Mouse (Mus musculus): ENCODE data around the gene Tnfaip8l1. TPM values are rescaled to one million over a fixed set of nuclear protein-coding genes. Genes with fewer than 3 reads are reported as not detected.

Gene Tnfaip8l1
- polyA plus RNA-seq, 1 experiment from 2014 or later, result 9.1 TPM

- no peak overlapping the region for H3K4me2 ChIP-seq
- no peaks in the 10 kb centered on the region for H3K9me3 ChIP-seq
- no peaks in the 10 kb centered on the region for H3K4me1 ChIP-seq (replicated peaks)
- H3K9ac ChIP-seq, result no peak overlapping the region
- no peak for ATAC-seq (ENCODE audit: low read depth)
- H3K4me3 ChIP-seq, result no peak overlapping the region
- WGBS, result 92% methylated on average over 12 of the region's 12 CpGs
- peaks cover 100% of the 10 kb centered on the region for H3K36me3 ChIP-seq
- no peaks in the 10 kb centered on the region for H3K27me3 ChIP-seq
- no peak overlapping the region for H3K27ac ChIP-seq (replicated peaks)
These were observed 32.1 kb downstream of the Tnfaip8l1 start for GRCm38 (mm10) chr17:56194357-56194756.

DNA sequence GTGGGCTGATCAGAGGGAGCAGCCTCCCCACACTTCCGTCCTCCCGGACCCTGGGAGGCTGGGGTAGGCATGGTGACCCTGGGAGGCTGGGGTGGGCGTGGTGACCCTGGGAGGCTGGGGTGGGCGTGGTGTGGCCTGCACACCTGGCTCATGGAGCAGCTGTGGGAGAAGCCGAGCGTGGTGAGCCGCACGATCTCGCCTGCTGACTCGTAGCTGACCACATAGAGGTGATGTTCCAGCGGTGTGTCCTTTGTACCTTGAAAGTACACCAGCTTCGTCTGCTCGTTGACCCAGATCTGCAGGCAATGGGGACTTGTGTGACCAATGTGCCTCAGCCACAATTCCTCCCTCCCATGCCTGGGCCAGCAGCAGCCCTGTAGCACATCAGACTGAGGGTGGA is 32.5 kb downstream of the Tnfaip8l1 start:
- Histone ChIP-seq H3K4me1 (replicated peaks) (no peaks in the 10 kb centered on the region), H3K9me3 (no peaks in the 10 kb centered on the region), H3K9ac (no peak overlapping the region), H3K36me3 (peaks cover 100% of the 10 kb centered on the region), H3K27me3 (no peaks in the 10 kb centered on the region), H3K4me2 (no peak overlapping the region), H3K27ac (replicated peaks) (no peak overlapping the region), H3K4me3 (no peak overlapping the region)
- 94% methylated on average over 13 of the region's 13 CpGs for WGBS
- no peak for ATAC-seq (ENCODE audit: low read depth)

DNA sequence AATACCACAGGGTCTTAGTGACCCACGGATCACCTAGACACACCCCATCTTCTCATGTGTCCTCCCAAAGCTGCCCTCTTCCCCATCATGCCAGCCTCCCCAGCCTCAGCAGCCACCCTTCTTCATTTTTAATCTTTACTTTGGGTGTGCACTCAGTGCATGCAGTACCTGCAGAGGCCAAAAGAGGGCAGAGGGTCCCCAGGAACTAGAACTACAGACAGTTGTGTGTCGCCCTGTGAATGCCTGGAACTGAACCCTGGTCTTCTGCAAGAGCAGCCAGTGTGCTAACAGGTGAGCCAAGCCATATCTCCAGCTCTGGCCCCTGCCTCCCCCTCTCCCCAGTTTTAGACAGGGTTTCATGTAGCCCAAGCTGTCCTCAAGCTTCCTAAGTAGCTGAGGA is 34.6 kb downstream of the Tnfaip8l1 start:
- WGBS, result 58% methylated on average over 2 of the region's 2 CpGs
- Histone ChIP-seq H3K36me3 (peaks cover 97% of the 10 kb centered on the region), H3K27ac (replicated peaks) (no peak overlapping the region), H3K27me3 (no peaks in the 10 kb centered on the region), H3K9me3 (no peaks in the 10 kb centered on the region), H3K4me2 (no peak overlapping the region), H3K4me1 (replicated peaks) (no peaks in the 10 kb centered on the region), H3K9ac (no peak overlapping the region), H3K4me3 (no peak overlapping the region)
- no peak for ATAC-seq (ENCODE audit: low read depth)

DNA sequence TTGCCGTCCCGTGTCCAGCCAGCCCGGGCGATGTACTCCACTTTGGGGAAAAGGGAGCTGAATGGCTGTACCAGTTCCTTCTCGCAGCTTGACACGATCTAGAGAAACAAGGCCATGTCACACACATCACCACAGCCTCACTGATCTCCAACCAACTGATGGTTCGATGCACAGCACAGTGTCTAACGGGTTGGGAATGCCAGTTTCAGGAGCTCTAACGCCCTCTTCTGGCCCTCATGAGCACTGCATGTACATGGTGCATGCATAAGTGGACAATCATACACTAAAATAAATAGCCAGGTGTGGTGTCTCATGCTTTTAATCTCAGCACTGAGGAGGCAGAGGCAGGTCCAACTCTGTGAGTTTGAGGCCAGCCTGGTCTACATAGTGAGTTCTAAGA is 38.3 kb downstream of the Tnfaip8l1 start:
- peaks cover 97% of the 10 kb centered on the region for H3K36me3 ChIP-seq
- no peak overlapping the region for H3K27ac ChIP-seq (replicated peaks)
- ATAC-seq (ENCODE audit: low read depth), result no peak
- H3K9me3 ChIP-seq, result no peaks in the 10 kb centered on the region
- no peaks in the 10 kb centered on the region for H3K4me1 ChIP-seq (replicated peaks)
- H3K4me2 ChIP-seq, result no peak overlapping the region
- no peaks in the 10 kb centered on the region for H3K27me3 ChIP-seq
- H3K4me3 ChIP-seq, result no peak overlapping the region
- 86% methylated on average over 9 of the region's 9 CpGs for WGBS
- no peak overlapping the region for H3K9ac ChIP-seq

DNA sequence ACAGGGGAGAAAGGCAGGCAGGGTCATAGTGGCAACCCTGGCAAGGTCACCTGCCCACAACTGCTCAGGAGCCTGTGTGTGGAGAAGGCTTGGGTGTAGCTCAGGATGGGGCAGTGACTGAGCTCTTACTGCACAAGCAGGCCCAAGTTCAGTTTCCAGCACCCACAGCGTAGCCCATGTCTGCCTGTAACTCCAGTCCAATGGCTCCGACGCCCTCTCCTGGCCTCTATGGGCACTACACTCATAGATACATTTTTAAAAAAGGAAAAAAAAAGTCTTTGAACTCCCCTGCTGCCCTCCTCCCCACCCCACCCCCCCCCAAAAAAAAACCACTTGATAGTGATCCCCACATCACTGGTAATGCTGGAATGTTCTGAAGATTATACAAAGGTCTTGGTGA is 39.4 kb downstream of the Tnfaip8l1 start:
- Histone ChIP-seq H3K36me3 (peaks cover 97% of the 10 kb centered on the region), H3K4me1 (replicated peaks) (no peaks in the 10 kb centered on the region), H3K4me2 (no peak overlapping the region), H3K4me3 (no peak overlapping the region), H3K9ac (no peak overlapping the region), H3K9me3 (no peaks in the 10 kb centered on the region), H3K27me3 (no peaks in the 10 kb centered on the region), H3K27ac (replicated peaks) (no peak overlapping the region)
- WGBS, result 69% methylated on average over 3 of the region's 3 CpGs
- ATAC-seq (ENCODE audit: low read depth), result no peak

GRCm38 (mm10) chr17:56202476-56202875 is 40.2 kb downstream of the Tnfaip8l1 start:
- Histone ChIP-seq H3K9me3 (no peaks in the 10 kb centered on the region), H3K27me3 (no peaks in the 10 kb centered on the region), H3K4me1 (replicated peaks) (no peaks in the 10 kb centered on the region), H3K4me2 (no peak overlapping the region), H3K9ac (no peak overlapping the region), H3K4me3 (no peak overlapping the region), H3K27ac (replicated peaks) (no peak overlapping the region), H3K36me3 (peaks cover 97% of the 10 kb centered on the region)
- 92% methylated on average over 8 of the region's 8 CpGs for WGBS
- no peak for ATAC-seq (ENCODE audit: low read depth)

DNA sequence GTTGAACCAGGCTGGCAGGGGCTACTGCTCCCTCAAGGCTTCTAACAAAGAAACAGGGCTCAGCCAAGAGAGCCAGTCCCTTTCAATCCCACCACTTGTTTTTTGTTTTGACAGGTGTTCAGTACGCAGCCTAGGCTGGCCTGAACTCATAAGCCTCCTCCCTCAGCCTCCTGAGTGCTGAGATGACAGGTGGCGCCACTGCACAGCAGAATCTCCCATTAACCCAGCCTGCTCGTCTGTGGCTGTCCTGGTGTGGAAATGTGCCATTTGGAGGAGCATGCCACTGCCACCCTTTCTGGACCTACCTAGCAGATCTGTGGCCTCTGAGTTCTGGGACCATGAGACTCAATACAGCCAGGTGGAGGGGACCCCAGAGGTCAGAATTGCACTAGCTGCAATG is 41.5 kb downstream of the Tnfaip8l1 start:
- WGBS, result 61% methylated on average over 3 of the region's 3 CpGs
- no peak overlapping the region for H3K4me3 ChIP-seq
- no peak overlapping the region for H3K4me2 ChIP-seq
- no peak for ATAC-seq (ENCODE audit: low read depth)
- peaks cover 97% of the 10 kb centered on the region for H3K36me3 ChIP-seq
- H3K9ac ChIP-seq, result no peak overlapping the region
- H3K27ac ChIP-seq (replicated peaks), result no peak overlapping the region
- no peaks in the 10 kb centered on the region for H3K4me1 ChIP-seq (replicated peaks)
- H3K9me3 ChIP-seq, result no peaks in the 10 kb centered on the region
- H3K27me3 ChIP-seq, result no peaks in the 10 kb centered on the region

DNA sequence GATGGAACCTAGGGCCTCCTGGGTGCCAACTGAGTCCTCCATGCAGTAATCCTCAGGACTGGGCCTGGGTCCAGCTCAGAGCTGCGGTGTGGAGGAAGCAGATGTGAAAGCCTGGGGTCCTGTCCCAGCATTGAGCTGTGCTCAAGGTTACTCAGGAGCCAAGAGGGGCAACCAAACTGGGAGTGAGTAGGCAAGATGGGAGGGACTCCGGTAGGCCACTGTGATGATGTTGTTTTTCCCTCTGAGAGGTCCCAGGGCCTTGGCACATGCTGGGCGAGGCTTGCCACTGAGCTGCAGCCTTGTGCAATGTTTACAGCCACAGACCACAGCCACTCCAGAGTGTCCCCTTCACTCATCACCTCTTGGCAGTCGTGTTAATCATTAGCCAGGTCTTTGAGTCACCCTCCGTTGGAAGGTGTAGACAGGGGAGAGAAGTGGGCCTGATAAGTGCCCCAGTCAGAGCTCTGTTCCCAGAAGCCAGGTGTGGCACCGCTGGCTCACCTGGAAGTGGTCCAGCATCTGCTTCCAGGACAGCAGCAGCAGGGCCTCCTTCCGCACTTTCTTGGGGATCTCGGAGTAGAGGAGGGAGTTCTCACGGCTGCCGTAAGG is 44.1 kb downstream of the Tnfaip8l1 start:
- no peak for ATAC-seq (ENCODE audit: low read depth)
- no peak overlapping the region for H3K9ac ChIP-seq
- H3K4me2 ChIP-seq, result no peak overlapping the region
- WGBS, result 88% methylated on average over 10 of the region's 10 CpGs
- no peaks in the 10 kb centered on the region for H3K4me1 ChIP-seq (replicated peaks)
- H3K27ac ChIP-seq (replicated peaks), result no peak overlapping the region
- no peaks in the 10 kb centered on the region for H3K27me3 ChIP-seq
- no peaks in the 10 kb centered on the region for H3K9me3 ChIP-seq
- no peak overlapping the region for H3K4me3 ChIP-seq
- peaks cover 100% of the 10 kb centered on the region for H3K36me3 ChIP-seq

GRCm38 (mm10) chr17:56206986-56207674 is 44.9 kb downstream of the Tnfaip8l1 start:
- Histone ChIP-seq H3K36me3 (peaks cover 100% of the 10 kb centered on the region), H3K4me1 (replicated peaks) (no peaks in the 10 kb centered on the region), H3K27me3 (no peaks in the 10 kb centered on the region), H3K4me3 (no peak overlapping the region), H3K9ac (no peak overlapping the region), H3K27ac (replicated peaks) (no peak overlapping the region), H3K9me3 (no peaks in the 10 kb centered on the region), H3K4me2 (no peak overlapping the region)
- no peak for ATAC-seq (ENCODE audit: low read depth)
- WGBS, result 86% methylated on average over 6 of the region's 6 CpGs

DNA sequence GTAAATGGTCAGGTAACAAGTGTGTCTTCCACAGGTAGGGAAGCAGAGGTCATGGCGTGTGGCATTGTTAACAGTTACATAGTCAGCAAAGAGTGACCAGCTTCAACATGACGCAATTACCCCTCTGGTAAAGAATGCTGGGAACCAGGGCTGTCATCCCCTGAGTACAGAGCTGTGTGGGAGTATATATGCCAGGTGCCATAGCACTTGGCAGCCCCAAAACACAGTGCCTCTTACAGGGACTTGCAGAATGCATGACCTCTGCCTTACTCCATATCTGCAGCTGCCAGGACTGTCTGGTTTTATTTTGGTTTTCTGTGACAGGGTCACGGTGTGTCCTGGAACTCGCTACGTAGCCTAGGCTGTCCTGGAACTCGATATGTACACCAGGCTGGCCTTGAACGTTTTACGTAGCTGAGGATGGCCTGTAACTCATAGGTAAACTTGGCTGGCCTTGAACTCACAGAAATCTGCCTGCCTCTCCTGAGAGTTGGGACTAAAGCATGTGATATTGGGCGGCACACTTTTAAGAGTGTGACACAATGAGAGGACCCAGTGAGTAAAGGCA is 45.8 kb downstream of the Tnfaip8l1 start:
- WGBS, result 93% methylated on average over 9 of the region's 9 CpGs
- no peak for ATAC-seq (ENCODE audit: low read depth)

GRCm38 (mm10) chr17:56208821-56209220 is 46.5 kb downstream of the Tnfaip8l1 start:
- Histone ChIP-seq H3K9ac (no peak overlapping the region), H3K4me3 (no peak overlapping the region), H3K36me3 (peaks cover 85% of the 10 kb centered on the region), H3K27ac (replicated peaks) (no peak overlapping the region), H3K9me3 (no peaks in the 10 kb centered on the region), H3K4me2 (no peak overlapping the region), H3K27me3 (no peaks in the 10 kb centered on the region), H3K4me1 (replicated peaks) (peaks cover 5% of the 10 kb centered on the region)
- 95% methylated on average over 3 of the region's 3 CpGs for WGBS
- no peak for ATAC-seq (ENCODE audit: low read depth)

More for the DNA sequence above, 45.8 kb downstream of the Tnfaip8l1 start:
- Histone ChIP-seq H3K9ac (no peak overlapping the region), H3K4me3 (no peak overlapping the region), H3K9me3 (no peaks in the 10 kb centered on the region), H3K36me3 (peaks cover 93% of the 10 kb centered on the region), H3K27me3 (no peaks in the 10 kb centered on the region), H3K4me1 (replicated peaks) (peaks cover 5% of the 10 kb centered on the region), H3K27ac (replicated peaks) (no peak overlapping the region), H3K4me2 (no peak overlapping the region)

DNA sequence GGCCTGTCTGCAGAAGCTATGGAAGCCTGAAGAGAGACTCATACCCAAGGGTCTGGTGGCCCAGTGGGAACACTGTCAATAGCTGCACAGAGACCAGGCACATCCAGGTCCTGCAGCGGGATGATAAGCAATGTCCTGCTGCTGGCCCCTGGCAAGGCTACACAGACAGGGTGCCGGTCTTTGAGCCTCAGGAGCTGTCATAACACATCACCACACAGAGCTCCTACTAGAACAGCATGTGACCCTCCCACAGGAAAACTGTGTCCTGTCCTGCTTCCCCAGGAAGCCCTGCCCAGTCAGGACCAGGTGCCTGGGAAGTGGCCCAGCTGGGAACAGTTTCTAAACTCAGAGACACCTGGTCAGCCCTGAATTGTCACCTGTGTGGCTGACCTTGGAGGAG is 48.8 kb downstream of the Tnfaip8l1 start:
- ATAC-seq (ENCODE audit: low read depth), result no peak

More for the DNA sequence above, 48.8 kb downstream of the Tnfaip8l1 start:
- Histone ChIP-seq H3K9me3 (no peaks in the 10 kb centered on the region), H3K27me3 (no peaks in the 10 kb centered on the region), H3K36me3 (peaks cover 66% of the 10 kb centered on the region), H3K4me2 (no peak overlapping the region), H3K4me1 (replicated peaks) (peaks cover 18% of the 10 kb centered on the region), H3K27ac (replicated peaks) (no peak overlapping the region), H3K9ac (no peak overlapping the region), H3K4me3 (no peak overlapping the region)
- 98% methylated on average over 2 of the region's 2 CpGs for WGBS
